Mouse (Mus musculus) neural tube, embryonic 14.5 days (tissue): ENCODE measurements around the gene Cx3cr1. TPM values are rescaled to one million over a fixed set of nuclear protein-coding genes. Genes with fewer than 3 reads are reported as not detected.

ENCODE experiments used
- ATAC-seq: fragments of 200-750 bp; cut with Nextera tagmentation; 2 replicates; pipeline ENCODE4 v1.8.0; 2017; ENCODE audit warnings: low read depth, mild to moderate bottlenecking, moderate TSS enrichment, moderate library complexity
- H3K27ac ChIP-seq: fragments of 300-500 bp; sonication (generic); 2 replicates; pipeline ENCODE4 v1.5.1; 2014; ENCODE audit warnings: low read depth, mild to moderate bottlenecking, control low read depth, low read length, moderate library complexity, mixed read lengths
- H3K27me3 ChIP-seq: fragments of 300-500 bp; sonication (generic); 2 replicates; pipeline ENCODE4 v1.6.1; 2014; ENCODE audit warnings: low read length; ENCODE audit not compliant: control insufficient read depth, insufficient read depth
- H3K36me3 ChIP-seq: fragments of 300-500 bp; sonication (generic); 2 replicates; pipeline ENCODE4 v1.6.1; 2014; ENCODE audit warnings: low read length, mixed read lengths; ENCODE audit not compliant: control insufficient read depth, insufficient read depth
- H3K4me1 ChIP-seq: fragments of 300-500 bp; sonication (generic); 2 replicates; pipeline ENCODE4 v1.6.1; 2014; ENCODE audit warnings: low read length; ENCODE audit not compliant: control insufficient read depth, insufficient read depth
- H3K4me2 ChIP-seq: fragments of 300-500 bp; sonication (generic); 2 replicates; pipeline ENCODE4 v1.6.1; 2014; ENCODE audit warnings: mild to moderate bottlenecking, low read depth, low read length, control low read depth
- H3K4me3 ChIP-seq: fragments of 300-500 bp; sonication (generic); 2 replicates; pipeline ENCODE4 v1.5.1; 2014; ENCODE audit warnings: low read depth, low read length, control low read depth, mixed read lengths
- H3K9ac ChIP-seq: fragments of 300-500 bp; sonication (generic); replicated peaks from 2 replicates; pipeline ENCODE4 v1.6.1; 2014; ENCODE audit warnings: low read depth, mild to moderate bottlenecking, control low read depth, low read length, mixed read lengths
- H3K9me3 ChIP-seq: fragments of 300-500 bp; sonication (generic); 2 replicates; pipeline ENCODE4 v1.6.1; 2016; ENCODE audit warnings: low read length; ENCODE audit not compliant: control insufficient read depth
- WGBS: fragments of 180-500 bp; shearing (Covaris S2); extraction: QIAGEN DNeasy Blood & Tissue Kit; methylation state at CpG from one replicate; pipeline ENCODE4 v1.1.7; 2014; 5-methylcytosine and 5-hydroxymethylcytosine counted together
- polyA plus RNA-seq: library from polyadenylated mRNA; unstranded; fragments of >200 nt; fragmentation: Nextera tagmentation; extraction: Ambion mirVana; gene quantifications from 2 replicates; pipeline ENCODE4 v1.2.1, GENCODE M21; 2014

Gene Cx3cr1
- polyA plus RNA-seq, 1 experiment from 2014 or later: 7.1 TPM

DNA sequence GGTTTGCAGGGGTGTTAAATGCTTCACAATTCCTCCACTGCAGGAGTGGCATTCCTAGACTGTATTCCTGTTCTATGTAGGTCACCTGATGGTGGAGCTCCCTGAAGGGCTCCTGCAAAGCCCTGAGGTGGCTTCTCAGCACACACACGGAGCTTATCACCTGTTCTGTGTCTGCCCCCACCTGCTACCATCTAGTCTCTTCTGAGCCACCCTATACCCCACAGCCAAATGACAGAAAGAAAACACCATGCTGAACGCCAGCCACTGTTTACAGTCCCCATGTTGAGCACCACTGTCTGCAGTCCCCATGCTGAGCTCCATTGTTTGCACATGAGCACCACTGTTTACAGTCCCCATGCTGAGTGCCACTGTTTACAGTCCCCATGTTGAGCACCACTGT, 89.9 kb downstream of the Cx3cr1 start:
- peaks cover 24% of the 10 kb centered on the region for H3K4me1 ChIP-seq
- no peak for ATAC-seq
- no peaks in the 10 kb centered on the region for H3K36me3 ChIP-seq
- 65% methylated on average over 2 of the region's 2 CpGs for WGBS
- peaks cover 9% of the 10 kb centered on the region for H3K27me3 ChIP-seq
- H3K4me3 ChIP-seq: no peak overlapping the region
- no peaks in the 10 kb centered on the region for H3K9me3 ChIP-seq
- no peak overlapping the region for H3K9ac ChIP-seq
- H3K4me2 ChIP-seq: no peak overlapping the region
- no peak overlapping the region for H3K27ac ChIP-seq

DNA sequence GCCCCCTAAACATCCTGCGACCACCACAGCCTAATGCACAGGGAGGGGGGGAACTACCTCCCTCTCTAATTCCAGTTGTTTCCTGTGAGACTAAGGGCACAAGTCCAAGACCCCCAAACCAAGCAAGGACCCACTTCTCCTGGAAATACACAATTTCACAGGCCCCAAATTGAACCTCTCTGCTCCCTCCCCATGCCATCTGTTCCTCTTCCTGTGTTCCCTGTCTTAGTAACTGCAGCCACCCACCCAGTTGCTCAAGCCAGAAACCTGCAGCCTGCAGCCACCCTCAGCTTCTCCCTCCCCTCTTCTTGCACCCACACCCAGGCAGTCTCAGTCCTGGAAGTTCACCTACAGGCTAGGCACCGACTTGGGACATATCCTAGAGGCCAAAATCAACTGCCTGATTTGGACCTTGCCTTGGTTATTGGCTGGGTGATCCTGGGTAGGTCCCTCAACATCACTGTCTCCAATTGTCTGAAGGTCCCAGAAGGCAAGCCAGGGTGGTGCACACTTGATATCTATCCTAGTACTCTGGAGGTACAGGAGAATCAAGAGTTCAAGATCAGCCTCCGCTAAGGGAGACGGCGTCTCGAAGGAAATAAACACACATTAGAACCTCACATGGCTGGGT, 90.8 kb downstream of the Cx3cr1 start:
- Histone ChIP-seq H3K9me3 (no peaks in the 10 kb centered on the region), H3K27me3 (peaks cover 9% of the 10 kb centered on the region), H3K4me1 (peaks cover 24% of the 10 kb centered on the region), H3K27ac (no peak overlapping the region), H3K9ac (no peak overlapping the region), H3K4me3 (no peak overlapping the region), H3K4me2 (no peak overlapping the region), H3K36me3 (no peaks in the 10 kb centered on the region)
- WGBS: 85% methylated on average over 6 of the region's 6 CpGs
- ATAC-seq: no peak

DNA sequence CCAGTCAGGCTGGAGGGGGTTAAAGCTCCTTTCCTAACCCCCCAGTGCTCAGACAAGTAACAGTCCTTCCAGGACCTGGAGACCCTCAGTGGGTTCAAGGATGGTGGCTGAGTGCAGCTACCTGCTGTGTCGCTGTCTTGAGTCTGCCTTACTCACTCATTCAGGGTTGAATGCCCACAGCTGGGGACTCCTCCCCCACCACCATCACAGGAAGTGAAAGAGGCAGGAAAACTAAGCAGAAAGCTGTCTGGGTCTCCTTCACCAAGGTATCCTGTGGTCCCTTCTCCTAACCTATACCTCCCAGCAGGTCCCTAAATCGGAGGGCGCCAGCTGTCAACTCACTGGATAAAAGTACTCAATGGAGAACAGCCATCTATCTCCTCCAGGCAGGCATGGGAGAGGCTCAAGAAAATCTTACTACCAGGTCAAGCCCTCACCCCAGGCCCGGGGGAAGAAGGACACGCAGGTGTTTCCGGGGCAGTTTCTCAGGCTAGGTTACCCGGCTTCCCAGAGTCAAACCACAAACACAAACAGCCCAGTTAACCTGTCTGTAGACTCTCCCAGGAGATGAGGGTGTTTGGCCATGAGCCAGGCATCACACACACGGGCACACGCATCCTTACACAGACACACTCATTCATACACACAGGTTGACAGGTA, 91.4 kb downstream of the Cx3cr1 start:
- no peak overlapping the region for H3K27ac ChIP-seq
- H3K9ac ChIP-seq: no peak overlapping the region
- WGBS: 57% methylated on average over 9 of the region's 9 CpGs
- no peak overlapping the region for H3K4me3 ChIP-seq
- no peak overlapping the region for H3K4me2 ChIP-seq
- peaks cover 24% of the 10 kb centered on the region for H3K4me1 ChIP-seq
- ATAC-seq: no peak
- H3K36me3 ChIP-seq: no peaks in the 10 kb centered on the region
- peaks cover 5% of the 10 kb centered on the region for H3K27me3 ChIP-seq
- H3K9me3 ChIP-seq: no peaks in the 10 kb centered on the region

DNA sequence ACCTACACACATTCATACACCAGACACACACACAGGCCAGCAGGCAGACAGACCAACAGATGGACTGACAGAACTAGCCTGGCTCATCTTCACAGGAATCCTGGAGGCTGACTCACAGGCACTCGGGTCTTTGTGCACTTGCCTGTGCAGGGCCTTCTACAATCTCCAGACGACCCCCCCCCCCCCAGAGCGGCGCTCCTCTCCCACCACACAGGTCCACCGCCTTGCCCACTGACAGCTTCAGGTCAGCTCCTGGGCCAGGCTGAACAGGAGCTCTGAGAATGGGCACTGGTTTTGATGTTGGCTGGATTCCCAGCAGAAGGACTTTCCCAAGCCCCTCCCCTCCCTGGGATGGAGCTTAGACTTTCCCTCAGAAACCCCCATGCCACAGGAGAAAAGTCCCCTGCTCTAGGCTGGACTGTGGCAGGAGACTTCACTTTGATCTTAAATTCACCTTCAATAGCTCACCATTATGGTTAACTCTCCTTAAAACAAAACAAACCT, 92.1 kb downstream of the Cx3cr1 start:
- Histone ChIP-seq H3K4me2 (no peak overlapping the region), H3K27ac (no peak overlapping the region), H3K9ac (no peak overlapping the region), H3K9me3 (no peaks in the 10 kb centered on the region), H3K4me3 (no peak overlapping the region), H3K4me1 (peaks cover 17% of the 10 kb centered on the region), H3K36me3 (no peaks in the 10 kb centered on the region), H3K27me3 (no peaks in the 10 kb centered on the region)
- ATAC-seq: no peak
- WGBS: 40% methylated on average over 4 of the region's 5 CpGs

DNA sequence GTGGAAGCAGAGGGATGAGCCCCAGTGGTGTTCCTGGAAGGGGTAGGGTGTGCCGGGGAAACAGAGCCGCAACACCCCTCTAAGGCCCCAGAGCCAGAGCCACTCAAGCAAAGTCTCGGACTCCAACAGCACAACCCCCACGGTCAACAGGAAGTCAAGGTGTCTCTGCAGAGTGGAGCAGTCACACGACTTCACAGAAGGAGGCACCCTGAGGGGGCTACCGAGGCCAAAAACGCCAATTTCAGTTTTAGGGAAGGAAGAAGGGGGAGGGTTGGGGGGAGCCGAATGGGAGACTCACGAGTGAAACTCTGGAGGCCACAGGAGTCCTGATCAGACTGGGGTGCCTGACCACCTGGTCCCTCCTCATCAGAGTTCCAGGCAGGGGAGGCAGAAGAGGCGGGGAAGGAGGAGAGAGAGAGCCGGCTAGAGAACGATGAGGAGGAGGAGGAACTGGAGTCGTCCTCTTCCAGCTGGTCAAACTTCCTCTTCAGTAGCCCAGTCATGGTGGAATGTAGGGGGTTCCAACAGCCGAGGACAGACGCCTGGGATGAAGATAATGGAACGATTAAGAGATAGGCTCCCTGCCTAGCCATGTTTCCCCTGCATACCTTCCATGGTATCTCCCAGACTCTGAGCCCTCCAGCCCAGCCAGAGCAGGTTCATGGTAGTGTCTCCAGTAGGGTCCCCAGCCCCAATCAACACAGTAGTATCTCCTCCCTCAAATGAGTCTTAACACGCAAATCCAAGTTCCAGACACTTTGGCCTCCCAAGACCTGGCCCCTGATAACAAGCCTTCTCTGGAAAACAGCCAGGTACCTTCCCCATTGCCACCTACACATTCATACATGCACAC, 92.7 kb downstream of the Cx3cr1 start:
- Histone ChIP-seq H3K9ac (no peak overlapping the region), H3K27ac (no peak overlapping the region), H3K4me2 (no peak overlapping the region), H3K4me3 (no peak overlapping the region), H3K4me1 (peaks cover 14% of the 10 kb centered on the region), H3K36me3 (no peaks in the 10 kb centered on the region), H3K27me3 (no peaks in the 10 kb centered on the region), H3K9me3 (no peaks in the 10 kb centered on the region)
- WGBS: 66% methylated on average over 17 of the region's 17 CpGs
- no peak for ATAC-seq

DNA sequence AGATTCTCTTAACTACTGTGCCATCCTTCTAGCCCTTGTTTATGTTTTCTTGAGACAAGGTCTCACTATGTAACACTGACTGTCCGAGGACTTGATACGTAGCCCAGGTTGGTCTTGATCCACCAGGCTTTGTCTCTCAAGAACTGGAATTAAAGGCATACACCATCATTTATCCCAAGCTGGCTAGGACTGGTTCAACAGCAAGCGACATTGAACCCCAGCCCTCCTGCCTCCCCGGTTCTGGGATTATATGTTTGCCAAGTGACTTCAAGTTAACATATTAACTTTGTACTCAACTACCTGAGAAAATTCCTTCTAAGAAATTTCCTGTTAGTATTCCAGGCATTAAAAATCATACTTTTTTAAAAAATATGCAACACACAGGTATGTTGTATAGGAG, 94.4 kb downstream of the Cx3cr1 start:
- Histone ChIP-seq H3K4me1 (peaks cover 8% of the 10 kb centered on the region), H3K9me3 (no peaks in the 10 kb centered on the region), H3K36me3 (no peaks in the 10 kb centered on the region), H3K4me3 (no peak overlapping the region), H3K9ac (no peak overlapping the region), H3K4me2 (no peak overlapping the region), H3K27me3 (no peaks in the 10 kb centered on the region), H3K27ac (no peak overlapping the region)
- ATAC-seq: no peak
- 95% methylated on average over 4 of the region's 4 CpGs for WGBS

DNA sequence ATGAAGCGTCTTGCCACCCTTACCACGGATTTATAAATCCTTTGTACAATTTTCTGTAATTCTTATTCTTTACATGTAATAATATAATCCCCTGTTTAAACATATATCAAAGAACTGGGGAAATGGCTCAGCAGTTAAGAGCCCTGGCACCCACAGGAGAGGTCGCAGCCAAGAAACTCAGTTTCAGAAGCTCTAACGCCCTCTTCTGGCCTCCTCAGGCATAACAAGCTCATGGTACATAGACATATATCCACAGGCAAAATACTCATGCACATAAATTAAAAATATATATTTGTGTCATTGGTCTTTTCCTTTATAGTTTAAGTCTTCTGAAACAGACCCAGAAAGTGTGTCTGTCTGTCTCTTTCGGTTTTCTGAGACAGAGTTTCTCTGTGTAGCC, 95.1 kb downstream of the Cx3cr1 start:
- Histone ChIP-seq H3K4me2 (no peak overlapping the region), H3K9me3 (no peaks in the 10 kb centered on the region), H3K27me3 (no peaks in the 10 kb centered on the region), H3K9ac (no peak overlapping the region), H3K36me3 (no peaks in the 10 kb centered on the region), H3K27ac (no peak overlapping the region), H3K4me1 (peaks cover 9% of the 10 kb centered on the region), H3K4me3 (no peak overlapping the region)
- ATAC-seq: no peak
- WGBS: 87% methylated on average over 5 of the region's 5 CpGs

DNA sequence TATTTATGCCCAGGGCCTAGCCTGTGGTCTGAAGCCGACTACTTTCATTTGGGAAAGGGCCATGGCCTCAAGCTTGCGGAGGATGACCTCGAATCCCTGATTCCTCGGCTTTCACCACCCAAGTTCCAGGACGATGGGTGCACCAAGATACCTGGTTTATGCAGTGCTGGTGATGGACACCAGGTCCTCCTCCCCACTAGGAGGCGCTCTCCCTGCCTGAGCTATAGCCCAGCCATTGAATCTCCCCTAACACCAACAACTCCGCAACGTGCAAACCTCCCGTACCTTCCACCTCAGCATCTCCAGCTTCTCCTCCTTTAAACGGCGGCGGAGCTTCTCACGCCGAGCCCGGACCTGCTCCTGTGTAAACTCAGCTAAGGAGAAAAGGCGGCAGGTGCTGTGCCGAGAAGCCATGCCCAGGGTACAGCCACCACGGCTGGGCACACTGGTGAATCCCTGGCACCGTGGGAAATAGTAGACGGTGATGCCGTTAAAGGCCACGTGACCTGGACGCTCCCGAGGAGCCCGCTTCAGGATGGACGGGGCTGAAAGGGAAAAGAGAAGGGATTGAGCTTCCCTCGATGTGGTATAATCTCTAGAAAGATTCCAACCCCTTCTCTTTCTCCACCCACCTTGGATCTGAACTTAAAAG, 95.7 kb downstream of the Cx3cr1 start:
- no peak for ATAC-seq
- H3K4me1 ChIP-seq: peaks cover 9% of the 10 kb centered on the region

More for the DNA sequence above, 95.7 kb downstream of the Cx3cr1 start:
- H3K4me3 ChIP-seq: no peak overlapping the region
- H3K27me3 ChIP-seq: no peaks in the 10 kb centered on the region
- no peaks in the 10 kb centered on the region for H3K9me3 ChIP-seq
- no peak overlapping the region for H3K9ac ChIP-seq
- H3K27ac ChIP-seq: no peak overlapping the region
- 95% methylated on average over 27 of the region's 27 CpGs for WGBS
- H3K4me2 ChIP-seq: no peak overlapping the region
- no peaks in the 10 kb centered on the region for H3K36me3 ChIP-seq
